Mouse (Mus musculus) lung, embryonic 16.5 days (tissue): Measurements from ENCODE around the gene Kank4. TPM values are rescaled to one million over a fixed set of nuclear protein-coding genes. Genes with fewer than 3 reads are reported as not detected.

Experiments
- ATAC-seq: fragments of 200-750 bp; cut with Nextera tagmentation; 2 replicates; pipeline ENCODE4 v1.8.0; 2017; ENCODE audit warnings: low read depth, mild to moderate bottlenecking, moderate library complexity
- H3K27ac ChIP-seq: fragments of 300-500 bp; sonication (generic); 2 replicates; pipeline ENCODE4 v1.5.1; 2014; ENCODE audit warnings: mild to moderate bottlenecking, control low read depth, low read length
- H3K27me3 ChIP-seq: fragments of 300-500 bp; sonication (generic); 2 replicates; pipeline ENCODE4 v1.6.1; 2014; ENCODE audit warnings: low read depth, low read length, mixed read lengths; ENCODE audit not compliant: control insufficient read depth, insufficient read depth
- H3K36me3 ChIP-seq: fragments of 300-500 bp; sonication (generic); 2 replicates; pipeline ENCODE4 v1.6.1; 2014; ENCODE audit warnings: low read length; ENCODE audit not compliant: control insufficient read depth, insufficient read depth
- H3K4me1 ChIP-seq: fragments of 300-500 bp; sonication (generic); replicated peaks from 2 replicates; pipeline ENCODE4 v1.6.1; 2014; ENCODE audit warnings: low read length, mixed read lengths; ENCODE audit not compliant: control insufficient read depth, insufficient read depth
- H3K4me2 ChIP-seq: fragments of 300-500 bp; sonication (generic); 2 replicates; pipeline ENCODE4 v1.6.1; 2014; ENCODE audit warnings: low read depth, low read length, control low read depth
- H3K4me3 ChIP-seq: fragments of 300-500 bp; sonication (generic); 2 replicates; pipeline ENCODE4 v1.5.1; 2014; ENCODE audit warnings: mild to moderate bottlenecking, low read length, control low read depth
- H3K9ac ChIP-seq: fragments of 300-500 bp; sonication (generic); 2 replicates; pipeline ENCODE4 v1.6.1; 2014; ENCODE audit warnings: low read length, control low read depth
- H3K9me3 ChIP-seq: fragments of 300-500 bp; sonication (generic); 2 replicates; pipeline ENCODE4 v1.6.1; 2016; ENCODE audit warnings: low read length; ENCODE audit not compliant: control insufficient read depth
- WGBS: fragments of 180-500 bp; shearing (Covaris S2); extraction: QIAGEN DNeasy Blood & Tissue Kit; methylation state at CpG from one replicate; pipeline ENCODE4 v1.1.7; 2014; 5-methylcytosine and 5-hydroxymethylcytosine counted together
- polyA plus RNA-seq: library from polyadenylated mRNA; unstranded; fragments of >200 nt; fragmentation: Nextera tagmentation; extraction: Ambion mirVana; gene quantifications from 2 replicates; pipeline ENCODE4 v1.2.1, GENCODE M21; 2015

Gene Kank4
- polyA plus RNA-seq, 1 experiment from 2014 or later = 3.3 TPM

DNA sequence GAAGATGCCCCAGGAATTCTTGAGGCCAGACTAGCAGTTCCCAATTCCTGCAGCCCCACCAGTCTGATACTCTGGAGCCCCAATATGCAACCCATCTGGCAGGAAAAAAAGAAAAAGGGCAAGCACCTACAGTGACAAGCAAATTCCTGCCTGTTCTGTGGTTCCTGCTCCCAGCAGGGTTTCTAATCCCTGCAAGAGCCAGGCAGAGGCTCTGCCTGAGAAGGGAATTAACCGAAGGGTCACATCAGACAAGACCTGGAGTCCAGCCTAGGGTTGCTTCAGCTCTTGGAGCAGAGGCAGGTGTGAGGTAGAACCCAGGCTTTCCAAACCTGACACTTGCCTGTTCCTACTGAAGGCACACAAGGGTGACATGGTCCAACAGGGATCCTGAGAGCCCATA lies 26.6 kb downstream of the Kank4 start:
- Histone ChIP-seq H3K4me2 (no peak overlapping the region), H3K4me3 (no peak overlapping the region), H3K36me3 (no peaks in the 10 kb centered on the region)

DNA sequence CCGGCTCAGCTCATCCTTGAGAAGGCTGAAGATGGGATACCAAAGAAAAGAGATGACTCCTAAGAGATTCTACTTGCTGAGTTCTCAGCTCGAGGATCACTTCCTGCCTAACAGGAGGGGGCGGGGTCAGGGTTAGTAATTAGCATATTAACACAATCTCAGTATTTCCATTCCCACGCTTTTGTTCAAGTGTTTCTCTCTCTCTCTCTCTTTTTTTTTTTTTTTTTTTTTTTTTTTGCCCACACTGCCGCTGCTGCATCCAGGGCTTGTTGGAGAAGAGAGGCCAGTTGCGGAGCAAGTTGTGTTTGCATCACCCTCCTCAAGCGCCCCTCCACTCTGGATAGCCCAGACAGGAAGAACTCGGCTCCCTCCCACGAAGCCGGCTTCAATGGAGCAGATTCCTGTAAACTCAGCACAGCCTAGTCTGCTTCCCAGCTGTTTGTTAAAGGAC lies 27.5 kb downstream of the Kank4 start:
- H3K27me3 ChIP-seq = no peaks in the 10 kb centered on the region
- peak overlapping the region; percentile 74 for H3K27ac ChIP-seq
- H3K4me1 ChIP-seq = peaks cover 22% of the 10 kb centered on the region
- 4% methylated on average over 10 of the region's 10 CpGs for WGBS
- H3K9ac ChIP-seq = peak overlapping the region; percentile 40
- H3K4me3 ChIP-seq = peak overlapping the region; percentile 26
- ATAC-seq = peak; percentile 72
- no peaks in the 10 kb centered on the region; the same call in 1 of the 2 replicates for H3K36me3 ChIP-seq
- peak overlapping the region; percentile 50 for H3K4me2 ChIP-seq
- H3K9me3 ChIP-seq = no peaks in the 10 kb centered on the region

More for the DNA sequence above, 26.6 kb downstream of the Kank4 start:
- H3K9ac ChIP-seq = no peak overlapping the region
- 61% methylated on average over 1 of the region's 1 CpGs for WGBS
- H3K27ac ChIP-seq = no peak overlapping the region
- ATAC-seq = no peak
- H3K9me3 ChIP-seq = no peaks in the 10 kb centered on the region
- no peaks in the 10 kb centered on the region for H3K27me3 ChIP-seq
- H3K4me1 ChIP-seq = peaks cover 30% of the 10 kb centered on the region

DNA sequence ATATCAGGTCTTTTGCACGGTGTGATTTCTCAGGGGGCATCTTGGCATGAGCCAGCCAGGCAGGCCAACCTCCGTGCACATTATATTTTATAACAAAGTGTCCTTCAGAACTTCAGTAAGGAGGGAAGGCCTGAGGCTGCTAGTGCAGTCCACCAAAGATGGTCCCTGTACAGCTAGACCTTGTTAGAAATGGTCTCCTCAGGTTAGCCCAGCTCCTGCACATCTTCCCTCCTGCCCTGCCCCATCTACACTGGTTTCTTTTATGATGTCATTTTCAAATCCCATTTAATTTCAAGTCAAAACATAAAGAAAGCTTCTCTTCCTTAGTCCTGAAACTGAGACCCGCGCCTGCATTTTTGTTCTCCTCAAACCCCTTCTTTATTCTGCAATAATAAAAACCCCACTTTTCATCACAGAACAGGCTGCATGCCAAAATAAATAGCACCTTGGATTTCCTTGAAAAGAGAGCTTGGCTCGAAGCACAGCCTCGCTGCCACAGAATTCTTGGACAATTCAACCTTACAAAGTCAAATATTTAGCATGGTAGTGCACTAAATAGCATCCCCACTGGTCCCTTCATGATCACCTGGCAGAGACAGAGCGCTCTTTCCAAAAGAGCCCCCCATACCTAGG lies 28.1 kb downstream of the Kank4 start:
- Histone ChIP-seq H3K4me3 (peak overlapping the region; percentile 26; the same call in 1 of the 2 replicates), H3K4me1 (peaks cover 22% of the 10 kb centered on the region), H3K9ac (no peak overlapping the region), H3K36me3 (no peaks in the 10 kb centered on the region; the same call in 1 of the 2 replicates), H3K9me3 (no peaks in the 10 kb centered on the region), H3K4me2 (peak overlapping the region; percentile 50), H3K27me3 (no peaks in the 10 kb centered on the region), H3K27ac (peak overlapping the region; percentile 74)
- ATAC-seq = peak; percentile 21; the same call in 1 of the 2 replicates
- WGBS = 41% methylated on average over 7 of the region's 7 CpGs

DNA sequence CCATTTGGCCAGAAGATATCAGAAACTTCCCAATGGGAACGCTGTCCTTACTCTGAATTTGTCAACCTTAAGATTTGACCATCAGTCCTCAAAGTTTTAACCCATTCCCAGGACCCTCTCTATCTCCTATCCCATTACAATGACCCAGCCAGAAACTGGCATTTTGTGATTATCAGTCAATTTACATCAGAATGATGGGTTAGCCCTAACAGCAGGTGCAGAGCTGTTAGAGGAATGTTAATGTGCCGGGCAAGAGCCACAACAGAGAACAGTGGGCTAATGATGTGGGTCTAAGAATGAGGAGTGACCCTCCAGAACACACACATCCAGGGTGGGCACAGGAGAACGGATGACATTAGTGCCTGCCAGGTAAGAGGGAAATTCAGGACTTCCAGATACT lies 31.1 kb downstream of the Kank4 start:
- no peak for ATAC-seq
- Histone ChIP-seq H3K9ac (no peak overlapping the region), H3K36me3 (no peaks in the 10 kb centered on the region; the same call in 1 of the 2 replicates), H3K4me2 (no peak overlapping the region), H3K9me3 (no peaks in the 10 kb centered on the region), H3K27ac (no peak overlapping the region), H3K4me1 (peaks cover 22% of the 10 kb centered on the region), H3K4me3 (no peak overlapping the region), H3K27me3 (no peaks in the 10 kb centered on the region)
- WGBS = 53% methylated on average over 3 of the region's 3 CpGs

DNA sequence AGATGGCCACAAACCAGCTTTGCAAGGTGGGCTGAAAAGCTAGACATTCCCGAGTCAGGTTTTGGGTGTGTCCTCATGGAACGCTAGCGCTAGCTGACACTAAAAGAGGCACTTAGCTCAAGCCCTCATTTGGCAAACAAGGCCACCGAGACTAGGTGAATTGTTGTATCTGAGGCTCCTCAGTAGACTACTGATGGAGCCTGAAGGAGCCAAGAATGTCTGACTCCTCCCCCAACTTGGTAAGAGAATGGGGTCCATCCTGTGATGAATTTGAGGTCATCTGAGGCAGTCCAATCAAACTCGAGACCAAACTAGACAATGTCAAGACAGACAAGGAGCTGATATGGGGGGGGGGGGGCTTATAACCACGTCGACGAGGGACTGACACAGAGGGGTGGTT lies 31.5 kb downstream of the Kank4 start:
- H3K27ac ChIP-seq = 0 out of 2 replicates have a peak overlapping the region, but pooled peaks have one; percentile 13
- no peak overlapping the region for H3K9ac ChIP-seq
- 37% methylated on average over 8 of the region's 8 CpGs for WGBS
- peak; percentile 10; the same call in 1 of the 2 replicates for ATAC-seq
- no peaks in the 10 kb centered on the region for H3K27me3 ChIP-seq
- no peaks in the 10 kb centered on the region; the same call in 1 of the 2 replicates for H3K36me3 ChIP-seq
- no peaks in the 10 kb centered on the region for H3K9me3 ChIP-seq
- H3K4me1 ChIP-seq = peaks cover 20% of the 10 kb centered on the region
- H3K4me3 ChIP-seq = no peak overlapping the region
- H3K4me2 ChIP-seq = no peak overlapping the region

DNA sequence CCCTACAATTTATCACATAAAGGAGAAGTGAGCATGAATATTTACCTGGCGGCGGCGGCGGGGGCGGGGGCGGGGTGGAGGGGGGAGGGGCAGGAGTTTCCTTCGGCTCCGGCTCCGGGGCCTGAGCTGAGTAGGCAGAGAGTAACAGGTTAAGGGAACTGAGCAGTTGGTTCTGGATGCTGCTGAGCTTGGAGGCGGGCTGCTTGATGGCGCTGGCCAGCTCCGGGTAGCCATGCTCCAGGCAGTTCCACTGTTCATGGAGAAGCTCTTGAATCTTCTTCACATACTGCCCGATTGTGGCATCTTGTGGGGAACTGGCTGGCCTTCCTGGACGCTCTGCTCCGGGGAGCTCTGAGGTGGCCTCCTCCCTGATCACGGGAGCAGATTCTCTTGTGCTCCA lies 39.1 kb downstream of the Kank4 start:
- no peak overlapping the region for H3K4me3 ChIP-seq
- peaks cover 4% of the 10 kb centered on the region for H3K36me3 ChIP-seq
- no peak overlapping the region for H3K27ac ChIP-seq
- WGBS = 27% methylated on average over 16 of the region's 16 CpGs
- H3K27me3 ChIP-seq = no peaks in the 10 kb centered on the region
- 0 out of 2 replicates have a peak, but pooled peaks have one; percentile 14 for ATAC-seq
- no peak overlapping the region for H3K9ac ChIP-seq
- no peaks in the 10 kb centered on the region for H3K9me3 ChIP-seq
- peaks cover 7% of the 10 kb centered on the region; the same call in 1 of the 2 replicates for H3K4me1 ChIP-seq
- no peak overlapping the region for H3K4me2 ChIP-seq

DNA sequence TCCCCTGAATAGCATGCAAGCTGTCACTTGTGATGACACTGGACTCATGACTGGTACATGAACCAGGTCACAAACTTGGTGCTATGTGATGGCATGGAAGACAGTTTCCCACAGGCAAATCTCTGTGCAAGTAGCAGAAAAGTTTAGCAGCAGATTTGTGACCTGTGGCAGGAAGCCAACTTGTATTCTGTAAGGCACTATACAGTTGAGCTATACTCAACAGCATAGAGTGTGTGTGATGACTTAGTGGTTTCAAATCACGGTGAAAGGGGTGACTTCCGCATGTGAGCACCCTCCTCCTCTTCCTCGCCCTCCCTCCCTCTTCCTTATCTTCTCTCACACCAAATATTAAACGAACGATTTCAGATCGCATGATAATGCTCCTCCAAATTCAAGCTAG lies 39.9 kb downstream of the Kank4 start:
- Histone ChIP-seq H3K4me2 (no peak overlapping the region), H3K27me3 (no peaks in the 10 kb centered on the region), H3K4me3 (no peak overlapping the region), H3K9me3 (no peaks in the 10 kb centered on the region), H3K4me1 (peaks cover 7% of the 10 kb centered on the region; the same call in 1 of the 2 replicates), H3K36me3 (peaks cover 4% of the 10 kb centered on the region), H3K27ac (no peak overlapping the region), H3K9ac (no peak overlapping the region)
- WGBS = 46% methylated on average over 6 of the region's 6 CpGs
- ATAC-seq = 0 out of 2 replicates have a peak, but pooled peaks have one; percentile 42

DNA sequence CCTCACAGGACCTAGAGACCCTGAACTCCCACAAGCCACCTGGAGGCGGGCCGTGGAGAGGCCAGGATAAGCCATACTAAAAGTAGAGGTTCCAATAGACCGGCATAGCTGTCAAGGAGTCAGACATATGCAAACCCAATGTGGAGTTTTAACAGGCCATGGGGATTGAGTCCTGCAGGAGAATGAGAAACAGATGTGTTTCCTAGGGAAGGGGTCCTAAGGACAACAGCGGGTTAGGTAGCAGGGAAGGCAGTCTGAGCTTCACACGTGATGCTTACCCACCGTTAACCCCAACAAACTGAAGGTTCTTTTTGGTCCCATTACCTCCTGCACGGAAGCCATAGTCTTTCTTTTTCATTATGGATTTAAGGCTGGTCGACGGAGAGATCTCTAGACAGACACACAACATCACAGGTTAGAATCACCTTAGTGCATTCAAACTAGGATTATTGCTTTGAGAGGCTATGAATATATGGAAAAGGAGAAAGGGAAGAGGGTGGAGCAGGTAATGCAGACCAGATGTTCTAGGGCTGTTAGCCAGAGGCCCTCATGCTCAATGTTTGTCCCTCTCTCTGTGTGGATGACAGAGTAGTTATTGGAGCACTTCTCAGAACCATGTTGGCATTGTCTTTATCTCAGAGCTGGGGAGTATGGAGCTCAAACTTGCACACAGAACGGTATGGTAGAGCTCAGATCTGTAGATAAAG lies 40.5 kb downstream of the Kank4 start:
- H3K4me3 ChIP-seq = no peak overlapping the region
- ATAC-seq = no peak
- no peak overlapping the region for H3K9ac ChIP-seq
- no peak overlapping the region for H3K27ac ChIP-seq
- no peak overlapping the region for H3K4me2 ChIP-seq
- no peaks in the 10 kb centered on the region for H3K9me3 ChIP-seq
- WGBS = 84% methylated on average over 10 of the region's 10 CpGs
- peaks cover 4% of the 10 kb centered on the region for H3K36me3 ChIP-seq
- peaks cover 7% of the 10 kb centered on the region; the same call in 1 of the 2 replicates for H3K4me1 ChIP-seq
- H3K27me3 ChIP-seq = no peaks in the 10 kb centered on the region

DNA sequence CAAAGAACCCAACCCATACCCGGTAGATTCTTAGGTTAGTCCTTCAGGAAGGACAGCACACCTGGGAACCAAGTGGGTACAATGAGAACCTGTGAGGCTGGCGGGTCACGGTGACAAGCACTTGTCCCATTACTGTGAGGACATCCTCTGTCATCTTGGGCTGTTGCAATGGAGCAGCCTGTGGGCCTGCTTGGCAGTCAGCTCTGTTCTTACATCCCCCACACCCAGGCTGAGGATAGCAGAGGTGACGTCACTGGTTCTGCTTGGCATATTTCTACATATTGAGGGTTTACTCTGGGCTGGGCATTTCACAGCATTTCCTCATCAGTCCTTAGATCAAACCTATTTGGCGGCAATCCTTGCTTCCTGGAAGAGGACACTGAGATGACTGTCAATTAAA lies 43.6 kb downstream of the Kank4 start:
- Histone ChIP-seq H3K4me1 (peaks cover 7% of the 10 kb centered on the region; the same call in 1 of the 2 replicates), H3K4me3 (no peak overlapping the region), H3K4me2 (no peak overlapping the region), H3K27ac (no peak overlapping the region), H3K9me3 (no peaks in the 10 kb centered on the region), H3K36me3 (peaks cover 7% of the 10 kb centered on the region), H3K9ac (no peak overlapping the region), H3K27me3 (no peaks in the 10 kb centered on the region)
- no peak for ATAC-seq
- WGBS = 86% methylated on average over 5 of the region's 5 CpGs
